21 mouse cellular contexts compared by ENCODE assay signal in genomic region chr17:66707684-66708083, GRCm38 (mm10).
DNase-seq lines count a peak whose midpoint lies in the region; ATAC-seq and TF ChIP-seq lines count a peak whose summit lies in the region.
"Had no signal": no experiment of that assay in that cellular context is flagged by ENCODE, and none has a peak within 500 bp of the region (broad histone marks: within the 10 kb centered on the region; RNA-seq: fewer than 3 reads in every experiment).

No protein-coding gene starts in this region.

- ATAC-seq in heart, embryonic 12.5 days (ENCODE audit: insufficient number of reproducible peaks, low FRiP score), result no peak
- ATAC-seq in lung, postnatal 0 days, result peak; percentile 39; the same call in 1 of the 2 replicates
- ATAC-seq in liver, embryonic 13.5 days (ENCODE audit: low read depth), result peak; percentile 66
- peak; percentile 76; the same call in 1 of the 2 replicates for ATAC-seq in stomach, embryonic 16.5 days (ENCODE audit: insufficient read depth, low FRiP score)
- ATAC-seq: activated CD4-positive, CD25-positive, alpha-beta regulatory T cell, adult 4 months had no signal

- H3K4me2 ChIP-seq in heart, embryonic 12.5 days, result peak overlapping the region; percentile 18; the same call in 1 of the 2 replicates
- H3K4me2 ChIP-seq in lung, postnatal 0 days (replicated peaks; ENCODE audit: low read depth, low read length), result no peak overlapping the region
- no peak overlapping the region for H3K4me2 ChIP-seq in liver, embryonic 13.5 days
- H3K4me2 ChIP-seq in stomach, embryonic 16.5 days (ENCODE audit: low read depth, low read length), result no peak overlapping the region
- H3K4me2 ChIP-seq: forebrain, embryonic 12.5 days; hindbrain, embryonic 15.5 days; neural tube, embryonic 12.5 days had no signal

- peaks cover 14% of the 10 kb centered on the region for H3K4me1 ChIP-seq in heart, embryonic 12.5 days (replicated peaks)
- H3K4me1 ChIP-seq in heart, adult 2 months (ENCODE audit: control insufficient read depth, insufficient read depth, low read length), result no peaks in the 10 kb centered on the region
- 0 out of 2 replicates have a peak, but pooled peaks cover 5% of the 10 kb centered on the region for H3K4me1 ChIP-seq in lung, postnatal 0 days (ENCODE audit: insufficient read depth, low read depth, low read length)
- H3K4me1 ChIP-seq in liver, embryonic 13.5 days (replicated peaks), result peaks cover 10% of the 10 kb centered on the region
- peaks cover 19% of the 10 kb centered on the region for H3K4me1 ChIP-seq in stomach, embryonic 16.5 days (ENCODE audit: control insufficient read depth, insufficient read depth, low read length)
- no peaks in the 10 kb centered on the region for H3K4me1 ChIP-seq in thymus, adult 2 months (replicated peaks; ENCODE audit: control insufficient read depth, insufficient read depth, low read length)
- H3K4me1 ChIP-seq: hindbrain, embryonic 15.5 days; neural tube, embryonic 12.5 days had no signal

- TF ChIP-seq POLR2A in heart, adult 2 months (IDR thresholded peaks at IDR 0.05; ENCODE audit: insufficient read depth, low read depth, low read length), result no peak
- TF ChIP-seq POLR2A in thymus, adult 2 months (IDR thresholded peaks at IDR 0.05; ENCODE audit: control insufficient read depth, extremely low read depth, insufficient read depth, low read length, poor library complexity), result no peak

- intact Hi-C loops in heart, adult 2 months (cut with DNase I), result no loop called here

- no peak for TF ChIP-seq CTCF in heart, adult 2 months (IDR thresholded peaks at IDR 0.05)
- no peak for TF ChIP-seq CTCF in lung, postnatal 0 days (IDR thresholded peaks at IDR 0.05)
- no peak for TF ChIP-seq CTCF in thymus, adult 2 months (IDR thresholded peaks at IDR 0.05; ENCODE audit: borderline replicate concordance, control insufficient read depth, extremely low read depth, insufficient read depth, low read length, poor library complexity)

- no peaks in the 10 kb centered on the region for H3K27me3 ChIP-seq in heart, embryonic 12.5 days (replicated peaks)
- H3K27me3 ChIP-seq in heart, adult 2 months (ENCODE audit: control insufficient read depth, insufficient read depth, low read length), result no peaks in the 10 kb centered on the region
- H3K27me3 ChIP-seq in lung, postnatal 0 days (replicated peaks; ENCODE audit: insufficient read depth, low read length), result no peaks in the 10 kb centered on the region
- no peaks in the 10 kb centered on the region for H3K27me3 ChIP-seq in liver, embryonic 13.5 days
- peaks cover 3% of the 10 kb centered on the region; the same call in 1 of the 2 replicates for H3K27me3 ChIP-seq in stomach, embryonic 16.5 days (ENCODE audit: control insufficient read depth, insufficient read depth, low read length)
- no peaks in the 10 kb centered on the region for H3K27me3 ChIP-seq in thymus, adult 2 months (ENCODE audit: control insufficient read depth, insufficient read depth, low read length)
- H3K27me3 ChIP-seq: forebrain, embryonic 12.5 days; hindbrain, embryonic 15.5 days; neural tube, embryonic 12.5 days had no signal

- H3K79me2 ChIP-seq in heart, adult 2 months (replicated peaks; ENCODE audit: control insufficient read depth, insufficient read depth, low read length), result no peaks in the 10 kb centered on the region

- H3K4me3 ChIP-seq in heart, embryonic 12.5 days, result no peak overlapping the region
- no peak overlapping the region for H3K4me3 ChIP-seq in heart, adult 2 months
- no peak overlapping the region for H3K4me3 ChIP-seq in lung, postnatal 0 days (ENCODE audit: low read depth, low read length)
- no peak overlapping the region for H3K4me3 ChIP-seq in liver, embryonic 13.5 days (replicated peaks)
- H3K4me3 ChIP-seq in stomach, embryonic 16.5 days (replicated peaks; ENCODE audit: low read length), result no peak overlapping the region
- H3K4me3 ChIP-seq in thymus, adult 2 months (ENCODE audit: control insufficient read depth, insufficient read depth, low read length), result no peak overlapping the region
- H3K4me3 ChIP-seq: forebrain, embryonic 12.5 days; hindbrain, embryonic 15.5 days; limb, embryonic 10.5 days; neural tube, embryonic 12.5 days had no signal

- 9% methylated on average over 8 of the region's 8 CpGs for WGBS in heart, embryonic 12.5 days
- 63% methylated on average over 8 of the region's 8 CpGs for WGBS in heart, adult 2 months
- 30% methylated on average over 8 of the region's 8 CpGs for WGBS in lung, postnatal 0 days
- 32% methylated on average over 8 of the region's 8 CpGs for WGBS in liver, embryonic 13.5 days (ENCODE audit: insufficient replicate concordance)
- 36% methylated on average over 8 of the region's 8 CpGs for WGBS in stomach, embryonic 16.5 days
- WGBS in thymus, adult 2 months, result 92% methylated on average over 8 of the region's 8 CpGs

- no peak for TF ChIP-seq EP300 in heart, adult 2 months (IDR thresholded peaks at IDR 0.05; ENCODE audit: insufficient read depth, low read depth, low read length)
- no peak for TF ChIP-seq EP300 in lung, postnatal 0 days (IDR thresholded peaks at IDR 0.05)

- H3K9me3 ChIP-seq in heart, embryonic 12.5 days (replicated peaks), result no peaks in the 10 kb centered on the region
- H3K9me3 ChIP-seq in lung, postnatal 0 days (ENCODE audit: low read length), result no peaks in the 10 kb centered on the region
- H3K9me3 ChIP-seq in liver, embryonic 13.5 days (replicated peaks), result no peaks in the 10 kb centered on the region
- H3K9me3 ChIP-seq in stomach, embryonic 16.5 days (replicated peaks; ENCODE audit: control insufficient read depth, low read length), result no peaks in the 10 kb centered on the region
- H3K9me3 ChIP-seq: forebrain, embryonic 12.5 days; hindbrain, embryonic 15.5 days; limb, embryonic 10.5 days; neural tube, embryonic 12.5 days had no signal

- no peaks in the 10 kb centered on the region for H3K36me3 ChIP-seq in heart, embryonic 12.5 days
- H3K36me3 ChIP-seq in heart, adult 2 months (ENCODE audit: control insufficient read depth, insufficient read depth, low read length), result no peaks in the 10 kb centered on the region
- no peaks in the 10 kb centered on the region for H3K36me3 ChIP-seq in lung, postnatal 0 days (ENCODE audit: insufficient read depth, low read length)
- H3K36me3 ChIP-seq in liver, embryonic 13.5 days, result no peaks in the 10 kb centered on the region
- H3K36me3 ChIP-seq in stomach, embryonic 16.5 days (ENCODE audit: control insufficient read depth, insufficient read depth, low read length), result no peaks in the 10 kb centered on the region
- no peaks in the 10 kb centered on the region for H3K36me3 ChIP-seq in thymus, adult 2 months (ENCODE audit: control insufficient read depth, insufficient read depth, low read length)
- H3K36me3 ChIP-seq: forebrain, embryonic 12.5 days; hindbrain, embryonic 15.5 days; limb, embryonic 10.5 days; neural tube, embryonic 12.5 days had no signal

- DNase-seq in heart, adult 2 months, result no peak
- DNase-seq in lung, postnatal 0 days (ENCODE audit: low spot score), result no peak
- DNase-seq in lung, postnatal 25 days (ENCODE audit: low spot score), result no peak
- no peak for DNase-seq in liver, embryonic 13.5 days
- no peak for DNase-seq in cerebellum, adult 9-10 months
- no peak for DNase-seq in thymus, adult 2 months
- DNase-seq: adrenal gland, postnatal 36 days; cerebellum, adult 9-11 months; embryo, embryonic 11 days; kidney, adult 9 months; layer of hippocampus, postnatal 36 days; lung, postnatal 4 days; right cerebral cortex, adult 18-20 months; spleen, adult 18-20 months had no signal

- H3K27ac ChIP-seq in heart, embryonic 12.5 days (ENCODE audit: poor library complexity, severe bottlenecking), result no peak overlapping the region
- H3K27ac ChIP-seq in heart, adult 2 months, result no peak overlapping the region
- 0 out of 2 replicates have a peak overlapping the region, but pooled peaks have one; percentile 14 for H3K27ac ChIP-seq in lung, postnatal 0 days (ENCODE audit: low read length)
- H3K27ac ChIP-seq in liver, embryonic 13.5 days, result no peak overlapping the region
- H3K27ac ChIP-seq in stomach, embryonic 16.5 days (ENCODE audit: low read length), result no peak overlapping the region
- H3K27ac ChIP-seq in thymus, adult 2 months (ENCODE audit: control insufficient read depth, insufficient read depth, low read length), result no peak overlapping the region
- H3K27ac ChIP-seq: forebrain, embryonic 12.5 days; hindbrain, embryonic 15.5 days; limb, embryonic 10.5 days; neural tube, embryonic 12.5 days had no signal

- H3K9ac ChIP-seq in heart, embryonic 12.5 days, result no peak overlapping the region
- no peak overlapping the region for H3K9ac ChIP-seq in heart, adult 2 months (ENCODE audit: low read depth, low read length)
- no peak overlapping the region for H3K9ac ChIP-seq in lung, postnatal 0 days (replicated peaks; ENCODE audit: low read depth)
- H3K9ac ChIP-seq in liver, embryonic 13.5 days, result no peak overlapping the region
- no peak overlapping the region for H3K9ac ChIP-seq in stomach, embryonic 16.5 days (ENCODE audit: low read length)
- H3K9ac ChIP-seq: forebrain, embryonic 12.5 days; hindbrain, embryonic 15.5 days; neural tube, embryonic 12.5 days had no signal
